Mouse (Mus musculus) stomach, postnatal 0 days (tissue): ENCODE data around the gene Egln2.

Experiments
- CTCF ChIP-seq: IDR thresholded peaks from 2 replicates; pipeline ENCODE4 v1.5.1; 2016; ENCODE audit warnings: antibody characterized with exemption, low read depth, mild to moderate bottlenecking, moderate library complexity
- EP300 ChIP-seq: optimal IDR thresholded peaks from 2 replicates; pipeline ENCODE3; 2016; ENCODE audit warnings: antibody characterized with exemption

DNA sequence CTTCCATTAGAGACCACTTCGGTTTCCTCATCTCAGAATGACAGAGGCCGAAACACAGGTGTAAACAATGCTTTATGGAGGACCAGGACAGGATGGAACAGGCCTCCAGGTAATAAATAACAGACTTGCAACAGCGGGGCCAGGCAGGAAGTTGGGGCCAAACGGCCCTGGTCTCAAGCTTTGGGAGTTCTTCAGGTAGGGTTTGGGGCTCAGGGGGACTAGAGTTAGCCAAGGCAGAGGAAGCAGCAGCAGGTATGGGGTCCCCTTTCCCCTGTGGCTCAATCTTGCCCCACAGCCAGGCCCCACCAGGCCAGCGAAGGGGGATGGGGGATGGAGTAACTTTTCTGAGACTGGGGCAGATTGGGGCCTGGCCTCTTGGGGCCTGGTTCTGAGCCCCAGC, 1.8 kb upstream of the Egln2 start:
- TF ChIP-seq CTCF (no peak), EP300 (no peak)
